Mouse (Mus musculus): ENCODE results near the gene Eno3. TPM values are rescaled to one million over a fixed set of nuclear protein-coding genes. Genes with fewer than 3 reads are reported as not detected.

Gene Eno3
- polyA plus RNA-seq, 1 experiment, result 19.9 TPM

- 71% methylated on average over 6 of the region's 6 CpGs for WGBS
- DNase-seq (ENCODE audit: low read depth, low spot score), result no peak
Observed at GRCm38 (mm10) chr11:70701984-70702733, 45.2 kb downstream of the Eno3 start.

GRCm38 (mm10) chr11:70702781-70703180 lies 45.8 kb downstream of the Eno3 start:
- WGBS, result 71% methylated on average over 6 of the region's 6 CpGs
- no peak for DNase-seq (ENCODE audit: low read depth, low spot score)

- no peak for DNase-seq (ENCODE audit: low read depth, low spot score)
Observed at GRCm38 (mm10) chr11:70706127-70706526, 49.1 kb downstream of the Eno3 start.

GRCm38 (mm10) chr11:70711026-70711425 lies 54.0 kb downstream of the Eno3 start:
- 90% methylated on average over 10 of the region's 10 CpGs for WGBS
- no peak for DNase-seq (ENCODE audit: low read depth, low spot score)

More at GRCm38 (mm10) chr11:70706127-70706526, 49.1 kb downstream of the Eno3 start:
- 67% methylated on average over 3 of the region's 3 CpGs for WGBS

Other genes with a start within 250 kb of the Eno3 start
- gene Pelp1, start 247.2 kb upstream of the Eno3 start, polyA plus RNA-seq (2012; rRNA removed), result 11.9 and 12.4 TPM in 2 replicates
- gene Arrb2, start 224.6 kb upstream of the Eno3 start, polyA plus RNA-seq (2012; rRNA removed), result 31.7 and 36.2 TPM in 2 replicates
- 28.0 and 31.7 TPM in 2 replicates for gene Med11, start 205.3 kb upstream of the Eno3 start, polyA plus RNA-seq (2012; rRNA removed)
- 4.6 and 5.0 TPM in 2 replicates for gene Zmynd15, start 197.8 kb upstream of the Eno3 start, polyA plus RNA-seq (2012; rRNA removed)
- gene Cxcl16, start 197.2 kb upstream of the Eno3 start, polyA plus RNA-seq (2012; rRNA removed), result 31.8 and 40.5 TPM in 2 replicates
- 168 and 625 TPM in 2 replicates for gene Tm4sf5, start 152.0 kb upstream of the Eno3 start, polyA plus RNA-seq (2012; rRNA removed)
- 0.19 TPM in 1 of 2 replicates, not detected in the other for gene Vmo1, start 142.6 kb upstream of the Eno3 start, polyA plus RNA-seq (2012; rRNA removed)
- gene Gltpd2, start 138.0 kb upstream of the Eno3 start, polyA plus RNA-seq (2012; rRNA removed), result 0.98 and 4.7 TPM in 2 replicates
- gene Psmb6, start 131.8 kb upstream of the Eno3 start, polyA plus RNA-seq (2012; rRNA removed), result 394 and 397 TPM in 2 replicates
- gene Gm40193, start 124.3 kb upstream of the Eno3 start, polyA plus RNA-seq (2012; rRNA removed), result not detected in 2 replicates
- 15.4 and 30.5 TPM in 2 replicates for gene Pld2, start 117.1 kb upstream of the Eno3 start, polyA plus RNA-seq (2012; rRNA removed)
- gene Mink1, start 94.3 kb upstream of the Eno3 start, polyA plus RNA-seq (2012; rRNA removed), result 41.3 and 75.5 TPM in 2 replicates
- not detected in 2 replicates for gene 4930544D05Rik, start 41.4 kb upstream of the Eno3 start, polyA plus RNA-seq (2012; rRNA removed)
- 0.07 and 0.15 TPM in 2 replicates for gene Chrne, start 38.0 kb upstream of the Eno3 start, polyA plus RNA-seq (2012; rRNA removed)
- gene Gp1ba, start 18.1 kb upstream of the Eno3 start, polyA plus RNA-seq (2012; rRNA removed), result 0.04 TPM in 1 of 2 replicates, not detected in the other
- 76.9 and 101 TPM in 2 replicates for gene Rnf167, start 10.0 kb upstream of the Eno3 start, polyA plus RNA-seq (2012; rRNA removed)
- gene Slc25a11, start 9.7 kb upstream of the Eno3 start, polyA plus RNA-seq (2012; rRNA removed), result 118 and 151 TPM in 2 replicates
- gene Pfn1, start 2.6 kb upstream of the Eno3 start, polyA plus RNA-seq (2012; rRNA removed), result 2,199 and 2,395 TPM in 2 replicates
- gene Spag7, start 12.2 kb downstream of the Eno3 start, polyA plus RNA-seq (2012; rRNA removed), result 35.9 and 39.8 TPM in 2 replicates
- 48.8 and 53.2 TPM in 2 replicates for gene Camta2, start 30.9 kb downstream of the Eno3 start, polyA plus RNA-seq (2012; rRNA removed)
- gene Inca1, start 43.0 kb downstream of the Eno3 start, polyA plus RNA-seq (2012; rRNA removed), result 0.95 and 0.99 TPM in 2 replicates
- gene Kif1c, start 43.3 kb downstream of the Eno3 start, polyA plus RNA-seq (2012; rRNA removed), result 62.0 and 74.5 TPM in 2 replicates
- gene Zfp3, start 107.0 kb downstream of the Eno3 start, polyA plus RNA-seq (2012; rRNA removed), result 0.92 and 1.9 TPM in 2 replicates
- gene Scimp, start 155.4 kb downstream of the Eno3 start, polyA plus RNA-seq (2012; rRNA removed), result 2.0 and 3.8 TPM in 2 replicates
- 1.9 and 2.3 TPM in 2 replicates for gene Rabep1, start 187.6 kb downstream of the Eno3 start, polyA plus RNA-seq (2012; rRNA removed)